Mouse (Mus musculus) midbrain, embryonic 10.5 days (tissue): ENCODE data around the gene Slc4a1. TPM values are rescaled to one million over a fixed set of nuclear protein-coding genes. Genes with fewer than 3 reads are reported as not detected.
A peak's percentile ranks its signal among the peaks of the same experiment; 100 is the strongest.

ENCODE experiments used
- DNase-seq: peaks from one replicate; pipeline ENCODE4 v3.0.0-alpha.2; 2017; ENCODE audit warnings: low spot score
- H3K27ac ChIP-seq: fragments of 300-500 bp; sonication (generic); replicated peaks from 2 replicates; pipeline ENCODE4 v1.5.1; 2016; ENCODE audit warnings: mild to moderate bottlenecking
- H3K27me3 ChIP-seq: fragments of 300-500 bp; sonication (generic); 2 replicates; pipeline ENCODE4 v1.6.1; 2016; ENCODE audit warnings: low read depth, mild to moderate bottlenecking; ENCODE audit not compliant: poor library complexity, severe bottlenecking
- H3K36me3 ChIP-seq: fragments of 300-500 bp; sonication (generic); 2 replicates; pipeline ENCODE4 v1.6.1; 2016; ENCODE audit warnings: mild to moderate bottlenecking, moderate library complexity
- H3K4me1 ChIP-seq: fragments of 300-500 bp; sonication (generic); 2 replicates; pipeline ENCODE4 v1.6.1; 2016
- H3K4me3 ChIP-seq: fragments of 300-500 bp; sonication (generic); 2 replicates; pipeline ENCODE4 v1.5.1; 2016; ENCODE audit warnings: mild to moderate bottlenecking, moderate library complexity
- H3K9me3 ChIP-seq: fragments of 300-500 bp; sonication (generic); replicated peaks from 2 replicates; pipeline ENCODE4 v1.6.1; 2016; ENCODE audit warnings: mild to moderate bottlenecking
- WGBS: fragments of 180-500 bp; shearing (Covaris S2); methylation state at CpG from one replicate; pipeline ENCODE4 v1.1.7; 2016; 5-methylcytosine and 5-hydroxymethylcytosine counted together
- polyA plus RNA-seq: library from polyadenylated mRNA; unstranded; fragments of >200 nt; fragmentation: Nextera tagmentation; extraction: Ambion mirVana; gene quantifications from 2 replicates; pipeline ENCODE4 v1.2.1, GENCODE M21; 2016

The Slc4a1 gene
- polyA plus RNA-seq, 1 experiment from 2014 or later = 33.9 TPM

DNA sequence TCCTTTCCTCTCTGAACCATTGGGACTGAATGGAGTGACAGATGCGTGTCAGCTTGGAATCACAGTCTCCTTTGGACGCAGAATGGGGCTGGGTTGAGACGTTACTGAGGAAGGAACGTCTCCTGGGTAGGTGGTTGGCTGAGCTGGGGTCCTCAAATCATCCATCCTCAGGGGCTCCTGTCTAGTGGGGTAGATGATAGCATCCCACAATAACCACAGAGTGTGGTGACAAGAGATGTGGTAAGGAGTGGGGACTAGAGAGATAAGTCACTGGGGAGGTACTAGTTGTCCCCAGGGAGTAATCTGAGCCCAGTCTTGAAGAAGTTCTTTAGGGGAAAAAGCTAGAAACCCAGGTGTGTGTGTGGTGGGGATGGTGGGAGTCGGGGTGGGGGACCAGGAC lies 2.3 kb upstream of the Slc4a1 start:
- WGBS = 83% methylated on average over 5 of the region's 5 CpGs

GRCm38 (mm10) chr11:102367504-102368280 lies 1.7 kb upstream of the Slc4a1 start:
- Histone ChIP-seq H3K36me3 (no peaks in the 10 kb centered on the region), H3K9me3 (no peaks in the 10 kb centered on the region), H3K4me3 (no peak overlapping the region), H3K27me3 (peaks cover 8% of the 10 kb centered on the region), H3K27ac (peak overlapping the region; percentile 42), H3K4me1 (peaks cover 18% of the 10 kb centered on the region; the same call in 1 of the 2 replicates)
- WGBS = 83% methylated on average over 9 of the region's 9 CpGs
- DNase-seq = no peak

More for the DNA sequence above, 2.3 kb upstream of the Slc4a1 start:
- no peak for DNase-seq
- Histone ChIP-seq H3K4me1 (peaks cover 24% of the 10 kb centered on the region; the same call in 1 of the 2 replicates), H3K27ac (no peak overlapping the region), H3K9me3 (no peaks in the 10 kb centered on the region), H3K4me3 (no peak overlapping the region), H3K36me3 (no peaks in the 10 kb centered on the region), H3K27me3 (peaks cover 15% of the 10 kb centered on the region)

DNA sequence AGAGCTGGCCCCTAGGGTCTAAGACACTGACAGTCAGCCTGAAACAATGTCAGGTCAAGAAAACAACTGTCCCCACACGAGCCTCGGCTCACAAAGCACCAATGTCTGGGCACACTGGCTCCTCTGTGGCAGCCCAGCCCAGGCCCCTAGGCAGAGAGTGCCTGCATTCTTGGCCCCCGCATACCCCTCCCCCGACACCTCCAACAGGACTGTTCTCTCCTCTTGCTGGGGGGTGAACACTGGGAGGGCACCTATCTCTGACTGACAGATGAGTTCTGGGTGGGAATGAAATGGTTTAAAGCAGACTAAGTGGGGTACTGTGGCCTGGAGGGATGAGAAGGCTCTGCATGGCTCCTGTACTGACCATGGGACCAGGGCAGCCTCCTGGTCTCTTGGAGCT lies 304 bp downstream of the Slc4a1 start:
- 53% methylated on average over 4 of the region's 4 CpGs for WGBS
- no peaks in the 10 kb centered on the region; the same call in 1 of the 2 replicates for H3K27me3 ChIP-seq
- peak overlapping the region; percentile 60 for H3K27ac ChIP-seq
- H3K9me3 ChIP-seq = no peaks in the 10 kb centered on the region
- no peaks in the 10 kb centered on the region for H3K36me3 ChIP-seq
- no peak for DNase-seq
- H3K4me3 ChIP-seq = no peak overlapping the region
- peaks cover 16% of the 10 kb centered on the region; the same call in 1 of the 2 replicates for H3K4me1 ChIP-seq

DNA sequence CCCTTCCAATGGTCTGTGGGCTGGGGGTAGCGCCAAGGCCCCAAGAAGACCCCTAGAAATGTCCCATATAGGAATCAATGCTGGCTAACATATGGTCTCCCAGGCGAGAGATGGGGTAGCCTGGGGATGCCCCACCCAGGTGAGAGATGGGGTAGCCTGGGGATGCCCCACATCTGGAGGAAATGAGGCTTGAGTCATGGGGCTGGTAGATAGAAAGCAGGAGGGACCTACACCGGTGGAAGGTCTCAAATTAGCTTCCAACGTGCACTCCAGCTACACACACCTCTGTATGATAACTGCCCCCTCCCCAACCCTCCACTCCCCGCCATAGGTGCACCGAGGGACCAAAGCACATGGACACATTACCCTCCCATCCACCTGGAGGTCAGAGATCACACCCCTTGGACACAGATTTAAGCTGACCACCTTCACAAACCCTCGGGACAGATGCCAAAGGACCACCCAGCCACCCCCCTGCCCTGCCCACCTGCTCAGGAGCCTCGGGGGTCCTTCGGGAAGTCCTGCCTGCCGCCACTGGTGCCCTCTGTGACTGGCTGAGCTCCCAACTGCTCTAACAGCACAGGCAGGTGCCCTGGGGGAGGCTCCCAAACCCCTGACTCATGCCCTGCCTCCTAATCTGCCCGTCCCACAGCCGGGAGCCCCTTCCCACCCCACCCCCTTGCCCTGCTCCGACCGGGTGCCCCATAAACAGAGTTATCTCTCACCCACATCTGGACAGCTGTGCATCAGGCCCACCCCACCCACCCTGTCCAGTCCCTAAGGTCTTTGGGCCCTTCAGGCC lies 1.2 kb downstream of the Slc4a1 start:
- H3K9me3 ChIP-seq = no peaks in the 10 kb centered on the region
- no peak for DNase-seq
- H3K4me1 ChIP-seq = peaks cover 14% of the 10 kb centered on the region; the same call in 1 of the 2 replicates
- H3K36me3 ChIP-seq = no peaks in the 10 kb centered on the region
- peak overlapping the region; percentile 60 for H3K27ac ChIP-seq
- H3K27me3 ChIP-seq = no peaks in the 10 kb centered on the region; the same call in 1 of the 2 replicates
- 74% methylated on average over 14 of the region's 14 CpGs for WGBS
- H3K4me3 ChIP-seq = peak overlapping the region; percentile 16

DNA sequence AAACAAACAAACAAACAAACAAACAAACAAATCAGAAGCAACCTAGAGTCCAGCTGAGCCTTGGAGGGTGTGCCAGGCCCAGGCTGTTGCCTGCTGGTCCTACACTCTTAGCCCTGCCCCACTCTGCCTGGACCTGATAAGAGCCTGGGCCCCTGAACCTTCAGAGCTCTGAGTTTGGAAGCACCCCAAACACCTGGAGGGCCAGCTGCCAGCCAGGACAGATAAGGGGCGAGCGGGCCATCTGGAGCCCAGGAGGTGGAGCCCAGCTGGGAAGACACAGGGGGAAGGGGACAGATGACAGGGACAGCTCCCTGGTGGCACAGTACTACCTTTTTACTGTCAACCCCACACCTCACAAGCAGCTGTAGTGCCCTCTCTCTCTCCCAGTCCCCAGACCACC lies 2.4 kb downstream of the Slc4a1 start:
- DNase-seq = no peak
- H3K36me3 ChIP-seq = no peaks in the 10 kb centered on the region
- no peaks in the 10 kb centered on the region; the same call in 1 of the 2 replicates for H3K27me3 ChIP-seq
- peaks cover 10% of the 10 kb centered on the region; the same call in 1 of the 2 replicates for H3K4me1 ChIP-seq
- peak overlapping the region; percentile 25; the same call in 1 of the 2 replicates for H3K27ac ChIP-seq
- no peaks in the 10 kb centered on the region for H3K9me3 ChIP-seq
- WGBS = 50% methylated on average over 2 of the region's 2 CpGs
- peak overlapping the region; percentile 16; the same call in 1 of the 2 replicates for H3K4me3 ChIP-seq

DNA sequence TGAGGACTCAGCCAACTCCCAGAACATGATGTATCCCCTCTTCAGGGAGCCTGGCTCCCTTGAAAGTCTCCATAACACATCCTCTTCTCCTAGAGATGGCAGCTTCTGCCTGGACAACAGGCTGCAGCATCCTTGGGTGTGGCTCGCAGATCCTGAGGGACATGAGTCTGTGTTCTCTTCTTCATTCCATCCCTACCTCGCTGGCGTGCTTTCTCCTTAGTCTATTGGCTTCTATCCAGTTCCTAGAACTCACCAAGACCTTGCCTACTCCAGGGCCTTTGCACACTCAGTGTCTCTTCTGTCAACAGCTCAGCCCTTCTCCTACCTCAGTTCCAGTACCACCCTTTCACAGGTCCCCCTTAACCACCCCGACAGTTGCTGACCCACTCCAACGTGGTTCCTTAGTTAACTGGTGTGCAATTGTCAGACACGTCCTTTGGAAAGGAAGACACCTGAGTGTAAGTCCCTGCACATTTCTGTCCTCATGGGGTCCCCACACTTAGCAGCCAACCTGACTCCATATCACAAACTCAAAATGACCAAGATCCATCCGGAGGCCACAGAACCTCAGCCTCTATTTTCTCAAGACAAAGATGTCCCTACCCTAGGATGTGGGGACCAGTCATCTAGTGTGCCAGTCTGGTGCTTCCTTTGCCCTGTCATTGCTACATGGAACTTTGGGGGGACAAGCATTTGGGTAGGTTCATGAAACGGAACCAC lies 4.1 kb downstream of the Slc4a1 start:
- H3K9me3 ChIP-seq = no peaks in the 10 kb centered on the region
- no peaks in the 10 kb centered on the region; the same call in 1 of the 2 replicates for H3K27me3 ChIP-seq
- H3K4me1 ChIP-seq = peaks cover 12% of the 10 kb centered on the region; the same call in 1 of the 2 replicates
- no peak overlapping the region for H3K27ac ChIP-seq
- 86% methylated on average over 8 of the region's 8 CpGs for WGBS
- 0 out of 2 replicates have a peak overlapping the region, but pooled peaks have one; percentile 8 for H3K4me3 ChIP-seq
- no peaks in the 10 kb centered on the region for H3K36me3 ChIP-seq
- no peak for DNase-seq

GRCm38 (mm10) chr11:102358365-102358764 lies 7.6 kb downstream of the Slc4a1 start:
- Histone ChIP-seq H3K4me3 (no peak overlapping the region), H3K36me3 (no peaks in the 10 kb centered on the region), H3K9me3 (no peaks in the 10 kb centered on the region), H3K4me1 (0 out of 2 replicates have a peak, but pooled peaks cover 5% of the 10 kb centered on the region), H3K27me3 (no peaks in the 10 kb centered on the region), H3K27ac (no peak overlapping the region)
- DNase-seq = no peak
- 72% methylated on average over 10 of the region's 10 CpGs for WGBS

GRCm38 (mm10) chr11:102356636-102357350 lies 9.2 kb downstream of the Slc4a1 start:
- no peaks in the 10 kb centered on the region; the same call in 1 of the 2 replicates for H3K27me3 ChIP-seq
- WGBS = 72% methylated on average over 31 of the region's 31 CpGs
- H3K27ac ChIP-seq = no peak overlapping the region; the same call in 1 of the 2 replicates
- H3K36me3 ChIP-seq = no peaks in the 10 kb centered on the region
- DNase-seq = no peak
- H3K4me1 ChIP-seq = 0 out of 2 replicates have a peak, but pooled peaks cover 5% of the 10 kb centered on the region
- no peaks in the 10 kb centered on the region for H3K9me3 ChIP-seq
- H3K4me3 ChIP-seq = no peak overlapping the region

DNA sequence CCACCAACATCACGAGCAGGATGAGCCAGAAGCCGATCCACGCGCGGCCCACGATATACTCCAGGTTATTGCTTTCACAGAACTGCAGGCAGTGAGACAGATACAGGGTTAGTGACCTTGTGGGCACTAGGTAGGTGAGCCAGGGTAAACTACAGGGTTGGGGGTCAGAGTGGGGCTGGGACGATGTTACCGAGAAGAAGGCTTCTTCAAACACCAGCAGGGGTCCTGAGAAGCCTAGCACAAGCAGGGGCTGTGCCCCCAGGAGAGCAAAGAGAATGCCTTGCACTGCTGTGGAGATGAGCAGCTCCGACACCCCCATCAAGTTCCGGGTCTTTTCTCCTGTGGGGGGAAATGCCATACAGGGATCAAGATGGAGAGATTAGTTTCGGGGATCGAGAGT lies 9.8 kb downstream of the Slc4a1 start:
- Histone ChIP-seq H3K36me3 (no peaks in the 10 kb centered on the region), H3K27me3 (no peaks in the 10 kb centered on the region; the same call in 1 of the 2 replicates), H3K9me3 (no peaks in the 10 kb centered on the region), H3K27ac (no peak overlapping the region), H3K4me3 (no peak overlapping the region), H3K4me1 (0 out of 2 replicates have a peak, but pooled peaks cover 5% of the 10 kb centered on the region)
- no peak for DNase-seq
- whole genome bisulfite sequencing = 79% methylated on average over 12 of the region's 12 CpGs

DNA sequence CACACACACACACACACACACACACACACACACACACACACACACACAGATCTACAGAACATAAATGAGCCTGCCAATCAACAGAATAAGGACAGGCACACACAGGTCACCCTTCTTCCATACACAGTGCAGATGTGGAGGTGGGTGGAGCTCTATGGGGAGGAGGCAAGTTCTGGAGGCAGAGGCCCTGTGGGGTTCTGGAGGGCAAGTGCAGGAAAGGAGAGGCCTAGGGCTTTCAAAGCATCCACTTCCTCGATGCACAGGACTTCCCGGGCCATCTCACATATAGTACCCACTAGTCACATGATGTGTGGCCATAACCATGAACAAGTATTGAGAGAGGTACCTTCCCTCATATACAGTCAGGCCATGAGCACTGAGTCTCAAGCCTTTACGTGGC lies 10.5 kb downstream of the Slc4a1 start:
- Histone ChIP-seq H3K27ac (no peak overlapping the region), H3K27me3 (no peaks in the 10 kb centered on the region; the same call in 1 of the 2 replicates), H3K9me3 (no peaks in the 10 kb centered on the region), H3K36me3 (no peaks in the 10 kb centered on the region), H3K4me3 (no peak overlapping the region), H3K4me1 (0 out of 2 replicates have a peak, but pooled peaks cover 5% of the 10 kb centered on the region)
- DNase-seq = no peak
- WGBS = 82% methylated on average over 3 of the region's 3 CpGs

- DNase-seq = no peak
- H3K27ac ChIP-seq = no peak overlapping the region
- H3K9me3 ChIP-seq = no peaks in the 10 kb centered on the region
- 42% methylated on average over 8 of the region's 8 CpGs for WGBS
- H3K4me3 ChIP-seq = no peak overlapping the region
- no peaks in the 10 kb centered on the region for H3K36me3 ChIP-seq
- no peaks in the 10 kb centered on the region; the same call in 1 of the 2 replicates for H3K27me3 ChIP-seq
- H3K4me1 ChIP-seq = 0 out of 2 replicates have a peak, but pooled peaks cover 5% of the 10 kb centered on the region
These were observed 13.0 kb downstream of the Slc4a1 start for GRCm38 (mm10) chr11:102353021-102353431.
